Mouse (Mus musculus): ENCODE data around the gene Mef2c. TPM values are rescaled to one million over a fixed set of nuclear protein-coding genes. Genes with fewer than 3 reads are reported as not detected.

Gene Mef2c
- 133 and 188 TPM in 2 replicates for polyA plus RNA-seq (2015; fragmentation: Nextera tagmentation; extraction: Ambion mirVana)

GRCm38 (mm10) chr13:83503919-83504318 lies at the start of gene Mef2c:
TSS of gene Mef2c (plus strand) at chr13:83504034.
- WGBS = 61% methylated on average over 7 of the region's 7 CpGs
- H3K9ac ChIP-seq = no peak within 1 kb of the TSS
- no peak within 1 kb of the TSS for H3K27ac ChIP-seq
- no peak within 1 kb of the TSS for H3K4me3 ChIP-seq
- H3K27me3 ChIP-seq = no peaks in the 10 kb centered on the region
- ATAC-seq (ENCODE audit: insufficient number of reproducible peaks, low FRiP score, low TSS enrichment, low read depth) = no peak
- H3K4me2 ChIP-seq = 0 out of 2 replicates have a peak within 1 kb of the TSS, but pooled peaks have one; percentile 10
- no peaks in the 10 kb centered on the region for H3K9me3 ChIP-seq
- H3K4me1 ChIP-seq = 0 out of 2 replicates have a peak, but pooled peaks cover 3% of the 10 kb centered on the region
- H3K36me3 ChIP-seq = no peaks in the 10 kb centered on the region

GRCm38 (mm10) chr13:83458729-83459128 lies 45.1 kb upstream of the Mef2c start:
- peaks cover 6% of the 10 kb centered on the region; the same call in 1 of the 2 replicates for H3K4me1 ChIP-seq
- H3K36me3 ChIP-seq = no peaks in the 10 kb centered on the region
- ATAC-seq (ENCODE audit: insufficient number of reproducible peaks, low FRiP score, low TSS enrichment, low read depth) = no peak; the same call in 1 of the 2 replicates
- no peak overlapping the region for H3K4me3 ChIP-seq
- H3K9me3 ChIP-seq = no peaks in the 10 kb centered on the region
- no peaks in the 10 kb centered on the region for H3K27me3 ChIP-seq
- H3K27ac ChIP-seq = no peak overlapping the region
- H3K9ac ChIP-seq = no peak overlapping the region
- H3K4me2 ChIP-seq = no peak overlapping the region

- no peak overlapping the region for H3K4me2 ChIP-seq
- no peak overlapping the region for H3K4me3 ChIP-seq
- no peak overlapping the region for H3K27ac ChIP-seq
- no peaks in the 10 kb centered on the region for H3K9me3 ChIP-seq
- H3K4me1 ChIP-seq = peaks cover 6% of the 10 kb centered on the region; the same call in 1 of the 2 replicates
- H3K27me3 ChIP-seq = no peaks in the 10 kb centered on the region
- H3K36me3 ChIP-seq = no peaks in the 10 kb centered on the region
- ATAC-seq (ENCODE audit: insufficient number of reproducible peaks, low FRiP score, low TSS enrichment, low read depth) = no peak
- no peak overlapping the region for H3K9ac ChIP-seq
- 86% methylated on average over 3 of the region's 3 CpGs for WGBS
These were observed 44.2 kb upstream of the Mef2c start for GRCm38 (mm10) chr13:83459600-83459999.

GRCm38 (mm10) chr13:83460620-83461019 lies 43.2 kb upstream of the Mef2c start:
- no peak overlapping the region for H3K4me3 ChIP-seq
- no peak overlapping the region for H3K4me2 ChIP-seq
- no peak for ATAC-seq (ENCODE audit: insufficient number of reproducible peaks, low FRiP score, low TSS enrichment, low read depth)
- WGBS = 58% methylated on average over 1 of the region's 1 CpGs
- H3K9ac ChIP-seq = no peak overlapping the region
- H3K4me1 ChIP-seq = peaks cover 6% of the 10 kb centered on the region; the same call in 1 of the 2 replicates
- no peaks in the 10 kb centered on the region for H3K27me3 ChIP-seq
- H3K36me3 ChIP-seq = no peaks in the 10 kb centered on the region
- H3K9me3 ChIP-seq = no peaks in the 10 kb centered on the region
- no peak overlapping the region for H3K27ac ChIP-seq

- peak; percentile 79 for ATAC-seq (ENCODE audit: insufficient number of reproducible peaks, low FRiP score, low TSS enrichment, low read depth)
- Histone ChIP-seq H3K27ac (peak overlapping the region; percentile 75), H3K36me3 (no peaks in the 10 kb centered on the region), H3K4me2 (no peak overlapping the region), H3K4me3 (no peak overlapping the region), H3K9ac (no peak overlapping the region), H3K27me3 (no peaks in the 10 kb centered on the region), H3K4me1 (peaks cover 6% of the 10 kb centered on the region; the same call in 1 of the 2 replicates), H3K9me3 (no peaks in the 10 kb centered on the region)
- 46% methylated on average over 2 of the region's 2 CpGs for WGBS
These were observed 42.3 kb upstream of the Mef2c start for GRCm38 (mm10) chr13:83461556-83461955.

GRCm38 (mm10) chr13:83466756-83467155 lies 37.1 kb upstream of the Mef2c start:
- 79% methylated on average over 5 of the region's 5 CpGs for WGBS
- H3K36me3 ChIP-seq = no peaks in the 10 kb centered on the region
- H3K4me3 ChIP-seq = no peak overlapping the region
- no peaks in the 10 kb centered on the region for H3K27me3 ChIP-seq
- no peak for ATAC-seq (ENCODE audit: insufficient number of reproducible peaks, low FRiP score, low TSS enrichment, low read depth)
- H3K9ac ChIP-seq = no peak overlapping the region
- 0 out of 2 replicates have a peak, but pooled peaks cover 3% of the 10 kb centered on the region for H3K4me1 ChIP-seq
- H3K9me3 ChIP-seq = no peaks in the 10 kb centered on the region
- H3K4me2 ChIP-seq = no peak overlapping the region
- H3K27ac ChIP-seq = no peak overlapping the region

GRCm38 (mm10) chr13:83468794-83469193 lies 35.0 kb upstream of the Mef2c start:
- H3K27ac ChIP-seq = no peak overlapping the region
- no peak overlapping the region for H3K4me3 ChIP-seq
- no peaks in the 10 kb centered on the region for H3K4me1 ChIP-seq
- no peak overlapping the region for H3K4me2 ChIP-seq
- 74% methylated on average over 3 of the region's 3 CpGs for WGBS
- H3K9ac ChIP-seq = no peak overlapping the region
- no peak for ATAC-seq (ENCODE audit: insufficient number of reproducible peaks, low FRiP score, low TSS enrichment, low read depth)
- H3K36me3 ChIP-seq = no peaks in the 10 kb centered on the region
- H3K9me3 ChIP-seq = no peaks in the 10 kb centered on the region
- no peaks in the 10 kb centered on the region for H3K27me3 ChIP-seq

- no peak overlapping the region for H3K4me3 ChIP-seq
- ATAC-seq (ENCODE audit: insufficient number of reproducible peaks, low FRiP score, low TSS enrichment, low read depth) = no peak
- H3K27me3 ChIP-seq = no peaks in the 10 kb centered on the region
- H3K9ac ChIP-seq = no peak overlapping the region
- H3K36me3 ChIP-seq = no peaks in the 10 kb centered on the region
- H3K9me3 ChIP-seq = no peaks in the 10 kb centered on the region
- WGBS = 83% methylated on average over 2 of the region's 2 CpGs
- no peak overlapping the region for H3K4me2 ChIP-seq
- H3K4me1 ChIP-seq = no peaks in the 10 kb centered on the region
- H3K27ac ChIP-seq = no peak overlapping the region
These were observed 30.1 kb upstream of the Mef2c start for GRCm38 (mm10) chr13:83473755-83474154.

- Histone ChIP-seq H3K4me3 (no peak overlapping the region), H3K9ac (no peak overlapping the region), H3K9me3 (no peaks in the 10 kb centered on the region), H3K27ac (no peak overlapping the region), H3K4me1 (no peaks in the 10 kb centered on the region), H3K4me2 (no peak overlapping the region), H3K27me3 (no peaks in the 10 kb centered on the region), H3K36me3 (no peaks in the 10 kb centered on the region)
- no peak for ATAC-seq (ENCODE audit: insufficient number of reproducible peaks, low FRiP score, low TSS enrichment, low read depth)
- 49% methylated on average over 3 of the region's 3 CpGs for WGBS
These were observed 23.4 kb upstream of the Mef2c start for GRCm38 (mm10) chr13:83480388-83480787.

- no peaks in the 10 kb centered on the region for H3K9me3 ChIP-seq
- no peak for ATAC-seq (ENCODE audit: insufficient number of reproducible peaks, low FRiP score, low TSS enrichment, low read depth)
- WGBS = 73% methylated on average over 7 of the region's 7 CpGs
- H3K4me1 ChIP-seq = no peaks in the 10 kb centered on the region
- H3K27ac ChIP-seq = no peak overlapping the region
- H3K36me3 ChIP-seq = no peaks in the 10 kb centered on the region
- H3K4me3 ChIP-seq = no peak overlapping the region
- H3K27me3 ChIP-seq = no peaks in the 10 kb centered on the region
- no peak overlapping the region for H3K4me2 ChIP-seq
- no peak overlapping the region for H3K9ac ChIP-seq
These were observed 22.5 kb upstream of the Mef2c start for GRCm38 (mm10) chr13:83481310-83481709.

- 66% methylated on average over 5 of the region's 5 CpGs for WGBS
- ATAC-seq (ENCODE audit: insufficient number of reproducible peaks, low FRiP score, low TSS enrichment, low read depth) = no peak
- H3K4me2 ChIP-seq = no peak overlapping the region
- no peak overlapping the region for H3K4me3 ChIP-seq
- no peaks in the 10 kb centered on the region for H3K27me3 ChIP-seq
- no peaks in the 10 kb centered on the region for H3K9me3 ChIP-seq
- H3K4me1 ChIP-seq = no peaks in the 10 kb centered on the region
- no peaks in the 10 kb centered on the region for H3K36me3 ChIP-seq
- H3K9ac ChIP-seq = no peak overlapping the region
- no peak overlapping the region for H3K27ac ChIP-seq
These were observed 21.7 kb upstream of the Mef2c start for GRCm38 (mm10) chr13:83482087-83482486.

GRCm38 (mm10) chr13:83484215-83484614 lies 19.6 kb upstream of the Mef2c start:
- no peak overlapping the region for H3K27ac ChIP-seq
- no peak overlapping the region for H3K4me2 ChIP-seq
- no peaks in the 10 kb centered on the region for H3K9me3 ChIP-seq
- no peak for ATAC-seq (ENCODE audit: insufficient number of reproducible peaks, low FRiP score, low TSS enrichment, low read depth)
- no peaks in the 10 kb centered on the region for H3K4me1 ChIP-seq
- H3K27me3 ChIP-seq = no peaks in the 10 kb centered on the region
- H3K36me3 ChIP-seq = no peaks in the 10 kb centered on the region
- WGBS = 84% methylated on average over 4 of the region's 4 CpGs
- H3K4me3 ChIP-seq = no peak overlapping the region
- no peak overlapping the region for H3K9ac ChIP-seq

Data from limb, embryonic 15.5 days (tissue).